Comparison of ENCODE assay signal across 8 mouse cellular contexts in the genomic region with DNA sequence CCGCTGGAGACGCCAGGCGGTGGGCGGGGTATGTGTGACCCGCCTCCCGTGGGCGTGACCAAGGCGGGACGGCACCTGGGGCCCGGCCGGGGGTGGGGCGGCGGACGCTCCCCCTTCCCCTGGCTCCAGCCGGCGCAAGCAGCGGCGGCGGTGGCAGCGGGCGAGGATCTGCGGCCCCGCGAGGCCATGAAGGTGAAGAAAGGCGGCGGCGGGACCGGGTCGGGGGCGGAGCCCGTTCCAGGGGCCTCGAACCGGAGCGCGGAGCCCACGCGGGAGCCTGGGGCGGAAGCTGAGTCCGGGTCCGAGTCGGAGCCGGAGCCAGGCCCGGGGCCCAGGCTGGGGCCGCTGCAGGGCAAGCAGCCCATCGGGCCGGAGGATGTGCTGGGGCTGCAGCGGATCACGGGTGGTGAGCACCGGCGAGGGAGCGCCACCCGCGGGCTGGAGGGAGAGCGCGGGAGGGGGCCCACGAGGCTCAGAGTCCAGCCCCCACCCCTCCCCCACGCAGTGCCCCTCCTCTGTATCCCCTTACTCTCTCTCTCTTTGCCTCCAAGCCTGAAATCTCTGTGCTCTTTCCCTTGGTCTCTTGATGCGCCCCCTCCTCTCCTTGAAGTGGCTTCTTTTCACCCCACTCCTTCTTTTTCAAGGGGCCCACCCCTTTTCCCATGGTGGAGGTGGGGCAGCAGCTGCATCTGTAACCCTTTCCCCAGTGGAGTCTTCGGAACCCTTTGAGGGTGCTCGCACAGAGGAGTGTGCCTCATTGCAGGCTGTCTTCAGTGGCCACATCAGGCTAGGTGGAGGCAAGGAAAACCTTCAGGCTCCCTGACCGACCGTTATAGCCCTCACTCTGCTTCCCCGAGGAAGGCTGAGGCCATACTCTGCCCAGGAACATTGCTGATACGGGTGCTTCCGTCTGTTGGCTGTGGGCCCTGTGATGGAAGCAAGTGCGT. TPM values are rescaled to one million over a fixed set of nuclear protein-coding genes. Genes with fewer than 3 reads are reported as not detected.
DNase-seq lines count a peak whose midpoint lies in the region; ATAC-seq and TF ChIP-seq lines count a peak whose summit lies in the region.

A gene (plus strand): TSS at position 102 of the 947 bp plus-strand sequence.

- TF ChIP-seq POLR2A in bone marrow macrophage, adult 2 months (IDR thresholded peaks at IDR 0.05; ENCODE audit: borderline replicate concordance, low read depth, low read length) = no peak
- TF ChIP-seq POLR2A in myocyte (IDR thresholded peaks at IDR 0.05; ENCODE audit: insufficient read length, low read depth) = peak; percentile 78

- H3K36me3 ChIP-seq in embryonic facial prominence, embryonic 15.5 days = peaks cover 34% of the 10 kb centered on the region
- peaks cover 27% of the 10 kb centered on the region for H3K36me3 ChIP-seq in heart, embryonic 12.5 days
- peaks cover 11% of the 10 kb centered on the region; the same call in 1 of the 2 replicates for H3K36me3 ChIP-seq in kidney, embryonic 16.5 days (ENCODE audit: insufficient read depth, low read length)
- H3K36me3 ChIP-seq in liver, embryonic 11.5 days (ENCODE audit: control insufficient read depth, insufficient read depth, low read length) = peaks cover 20% of the 10 kb centered on the region
- H3K36me3 ChIP-seq in myocyte (ENCODE audit: control insufficient read depth, insufficient read depth) = peaks cover 4% of the 10 kb centered on the region

- H3K4me2 ChIP-seq in embryonic facial prominence, embryonic 15.5 days (replicated peaks) = peak within 1 kb of the TSS; percentile 84
- H3K4me2 ChIP-seq in heart, embryonic 12.5 days = peak within 1 kb of the TSS; percentile 93
- H3K4me2 ChIP-seq in kidney, embryonic 16.5 days (replicated peaks; ENCODE audit: low read depth, low read length) = peak within 1 kb of the TSS; percentile 80
- peak within 1 kb of the TSS; percentile 99 for H3K4me2 ChIP-seq in liver, embryonic 11.5 days
- H3K4me2 ChIP-seq in myocyte (ENCODE audit: low read depth) = peak within 1 kb of the TSS; percentile 84

- H3K4me1 ChIP-seq in bone marrow macrophage, adult 2 months (ENCODE audit: control insufficient read depth, insufficient read depth, low read length) = peaks cover 35% of the 10 kb centered on the region
- peaks cover 44% of the 10 kb centered on the region for H3K4me1 ChIP-seq in embryonic facial prominence, embryonic 15.5 days
- H3K4me1 ChIP-seq in heart, embryonic 12.5 days (replicated peaks) = peaks cover 41% of the 10 kb centered on the region
- H3K4me1 ChIP-seq in kidney, embryonic 16.5 days (ENCODE audit: insufficient read depth, low read length) = peaks cover 31% of the 10 kb centered on the region
- peaks cover 39% of the 10 kb centered on the region for H3K4me1 ChIP-seq in liver, embryonic 11.5 days (replicated peaks; ENCODE audit: control insufficient read depth, insufficient read depth, low read length)

- ATAC-seq in embryonic facial prominence, embryonic 15.5 days (ENCODE audit: insufficient number of reproducible peaks, low FRiP score, low TSS enrichment, low read depth) = peak; percentile 83
- ATAC-seq in heart, embryonic 12.5 days (ENCODE audit: insufficient number of reproducible peaks, low FRiP score) = peak; percentile 88
- peak; percentile 73 for ATAC-seq in kidney, embryonic 16.5 days (ENCODE audit: low FRiP score, low TSS enrichment)
- peak; percentile 69 for ATAC-seq in liver, embryonic 11.5 days (replicated peaks; ENCODE audit: low FRiP score)

- H3K4me3 ChIP-seq in bone marrow macrophage, adult 2 months (ENCODE audit: insufficient read depth, low read length) = peak within 1 kb of the TSS; percentile 79
- H3K4me3 ChIP-seq in embryonic facial prominence, embryonic 15.5 days (replicated peaks) = peak within 1 kb of the TSS; percentile 90
- peak within 1 kb of the TSS; percentile 82 for H3K4me3 ChIP-seq in heart, embryonic 12.5 days
- H3K4me3 ChIP-seq in kidney, embryonic 16.5 days (ENCODE audit: low read length) = peak within 1 kb of the TSS; percentile 75
- peak within 1 kb of the TSS; percentile 96 for H3K4me3 ChIP-seq in liver, embryonic 11.5 days (ENCODE audit: low read depth, low read length)
- H3K4me3 ChIP-seq in myocyte = peak within 1 kb of the TSS; percentile 13

- no peak for TF ChIP-seq CTCF in bone marrow macrophage, adult 2 months (IDR thresholded peaks at IDR 0.05; ENCODE audit: low read depth, low read length)

- WGBS in embryonic facial prominence, embryonic 15.5 days = 1% methylated on average over 56 of the region's 66 CpGs
- WGBS in heart, embryonic 12.5 days = under 1% methylated on average over 64 of the region's 66 CpGs
- WGBS in kidney, embryonic 16.5 days = under 1% methylated on average over 60 of the region's 66 CpGs
- WGBS in liver, embryonic 11.5 days = 2% methylated on average over 64 of the region's 66 CpGs

- no peaks in the 10 kb centered on the region for H3K79me2 ChIP-seq in myocyte (ENCODE audit: control insufficient read depth, insufficient read depth)

- peak within 1 kb of the TSS; percentile 90 for H3K9ac ChIP-seq in embryonic facial prominence, embryonic 15.5 days
- H3K9ac ChIP-seq in heart, embryonic 12.5 days = peak within 1 kb of the TSS; percentile 89
- H3K9ac ChIP-seq in kidney, embryonic 16.5 days (replicated peaks; ENCODE audit: low read length) = peak within 1 kb of the TSS; percentile 77
- peak within 1 kb of the TSS; percentile 91 for H3K9ac ChIP-seq in liver, embryonic 11.5 days (ENCODE audit: low read depth, low read length)

- no peaks in the 10 kb centered on the region for H3K9me3 ChIP-seq in embryonic facial prominence, embryonic 15.5 days (replicated peaks)
- H3K9me3 ChIP-seq in heart, embryonic 12.5 days (replicated peaks) = no peaks in the 10 kb centered on the region
- H3K9me3 ChIP-seq in kidney, embryonic 16.5 days (ENCODE audit: low read length) = no peaks in the 10 kb centered on the region
- no peaks in the 10 kb centered on the region for H3K9me3 ChIP-seq in liver, embryonic 11.5 days (ENCODE audit: control insufficient read depth, low read length)

- peak within 1 kb of the TSS; percentile 40 for H3K27ac ChIP-seq in bone marrow macrophage, adult 2 months (ENCODE audit: insufficient read depth, low read depth, low read length)
- peak within 1 kb of the TSS; percentile 91 for H3K27ac ChIP-seq in embryonic facial prominence, embryonic 15.5 days (replicated peaks)
- H3K27ac ChIP-seq in heart, embryonic 12.5 days (ENCODE audit: poor library complexity, severe bottlenecking) = peak within 1 kb of the TSS; percentile 73
- peak within 1 kb of the TSS; percentile 67 for H3K27ac ChIP-seq in kidney, embryonic 16.5 days (ENCODE audit: low read length)
- H3K27ac ChIP-seq in liver, embryonic 11.5 days (ENCODE audit: low read depth, low read length) = peak within 1 kb of the TSS; percentile 90

- H3ac ChIP-seq in myocyte (ENCODE audit: control insufficient read depth, insufficient read length) = peak within 1 kb of the TSS; percentile 27

- no peaks in the 10 kb centered on the region for H3K27me3 ChIP-seq in embryonic facial prominence, embryonic 15.5 days
- H3K27me3 ChIP-seq in heart, embryonic 12.5 days (replicated peaks) = no peaks in the 10 kb centered on the region
- H3K27me3 ChIP-seq in kidney, embryonic 16.5 days (ENCODE audit: insufficient read depth, low read length) = no peaks in the 10 kb centered on the region
- no peaks in the 10 kb centered on the region for H3K27me3 ChIP-seq in liver, embryonic 11.5 days (replicated peaks; ENCODE audit: control insufficient read depth, insufficient read depth, low read length)
- no peaks in the 10 kb centered on the region for H3K27me3 ChIP-seq in myocyte (ENCODE audit: control insufficient read depth, insufficient read depth, insufficient read length)

- peak; percentile 84 for DNase-seq in CD4-positive, CD25-positive, alpha-beta regulatory T cell, adult 2 months (ENCODE audit: low read depth, low spot score)
- peak; percentile 86 for DNase-seq in liver, embryonic 11.5 days (ENCODE audit: low spot score)
- DNase-seq in spleen, postnatal 4 days (ENCODE audit: low spot score in 2 of 2) = peak; percentile 83 to 92

TF ChIP-seq in myocyte, 11 proteins besides CTCF, POLR2A, EP300 and RAD21:
- peak; percentile 49 for TF ChIP-seq POLR2AphosphoS2 (IDR thresholded peaks at IDR 0.05; ENCODE audit: insufficient read length, low read depth)
- TF ChIP-seq MYOD1 (IDR thresholded peaks at IDR 0.05; ENCODE audit: control insufficient read depth in 1 of 3, insufficient read length in 2 of 3, low read depth in 2 of 3) = peak in 1 of 3 experiments; percentile 29
- TF ChIP-seq MYOG (IDR thresholded peaks at IDR 0.05; ENCODE audit: control insufficient read depth in 1 of 3, insufficient read depth in 1 of 3, insufficient read length in 2 of 3, low read depth in 2 of 3) = peak in 1 of 3 experiments; percentile 4
- TF ChIP-seq MAX (IDR thresholded peaks at IDR 0.05; ENCODE audit: low read depth) = no peak
- TF ChIP-seq TCF3 (IDR thresholded peaks at IDR 0.05; ENCODE audit: insufficient read length, low read depth) = no peak
- no peak for TF ChIP-seq E2F4 (IDR thresholded peaks at IDR 0.05; ENCODE audit: insufficient read depth)

RNA-seq across cellular contexts. Expression of the gene that starts here (rescaled TPM):
- 35.5 and 38.5 TPM in 2 replicates for polyA plus RNA-seq in bone marrow macrophage, adult 2 months (2012; ENCODE audit: insufficient read depth, insufficient read length, missing spikeins)
- 46.9 and 54.2 TPM in 2 replicates for polyA plus RNA-seq in embryonic facial prominence, embryonic 15.5 days (2015; fragmentation: Nextera tagmentation; extraction: Ambion mirVana)
- 45.6 and 47.7 TPM in 2 replicates for polyA plus RNA-seq in heart, embryonic 12.5 days (2016; fragmentation: Nextera tagmentation; extraction: Ambion mirVana)
- polyA plus RNA-seq in kidney, embryonic 16.5 days (2015; fragmentation: Nextera tagmentation; extraction: Ambion mirVana) = 39.4 and 42.3 TPM in 2 replicates
- 68.9 and 72.7 TPM in 2 replicates for polyA plus RNA-seq in liver, embryonic 11.5 days (2014; fragmentation: Nextera tagmentation; extraction: Ambion mirVana)
- 24.8 TPM for polyA plus RNA-seq in myocyte (2012; fragmentation: generic; extraction: Trizol)

Comparison
In these comparisons a context has a peak if more than half of its experiments do, and no peak if none do; other contexts are left out.
1. Peak in every context shown above with its lines: DNase-seq, ATAC-seq, H3K4me3 ChIP-seq and H3K27ac ChIP-seq.
2. H3K27ac ChIP-seq: peak in every context shown above with its lines; median percentile 91 in embryonic facial prominence, embryonic 15.5 days; 90 in liver, embryonic 11.5 days; 73 in heart, embryonic 12.5 days; 67 in kidney, embryonic 16.5 days; 40 in bone marrow macrophage, adult 2 months.
3. H3K4me3 ChIP-seq: peak in every context shown above with its lines; median percentile 96 in liver, embryonic 11.5 days; 90 in embryonic facial prominence, embryonic 15.5 days; 82 in heart, embryonic 12.5 days; 79 in bone marrow macrophage, adult 2 months; 75 in kidney, embryonic 16.5 days; 13 in myocyte.